Mouse (Mus musculus): Measurements from ENCODE around the gene Edc4.

The Edc4 gene

DNA sequence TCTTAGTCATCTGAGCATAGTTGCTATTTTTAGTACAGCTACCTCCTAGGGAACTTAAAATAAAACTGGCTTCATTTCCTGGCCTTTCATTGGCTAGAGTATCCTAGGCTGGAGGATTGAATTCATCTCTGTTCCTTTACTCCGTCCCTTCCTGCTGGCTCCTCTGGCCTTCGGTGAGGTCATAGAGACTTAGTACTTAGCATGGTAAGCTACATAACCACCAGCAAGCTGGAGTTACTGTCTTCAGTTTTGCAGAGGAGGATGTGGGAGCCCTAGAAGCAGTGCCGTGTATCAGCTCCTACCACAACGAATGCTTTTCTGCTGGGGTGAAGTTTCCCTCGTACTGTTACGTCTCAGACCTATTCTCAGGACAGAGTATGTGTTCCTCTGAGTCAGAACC, 6.4 kb upstream of the Edc4 start:
- in situ Hi-C loops (cut with MboI), result no loop called here

DNA sequence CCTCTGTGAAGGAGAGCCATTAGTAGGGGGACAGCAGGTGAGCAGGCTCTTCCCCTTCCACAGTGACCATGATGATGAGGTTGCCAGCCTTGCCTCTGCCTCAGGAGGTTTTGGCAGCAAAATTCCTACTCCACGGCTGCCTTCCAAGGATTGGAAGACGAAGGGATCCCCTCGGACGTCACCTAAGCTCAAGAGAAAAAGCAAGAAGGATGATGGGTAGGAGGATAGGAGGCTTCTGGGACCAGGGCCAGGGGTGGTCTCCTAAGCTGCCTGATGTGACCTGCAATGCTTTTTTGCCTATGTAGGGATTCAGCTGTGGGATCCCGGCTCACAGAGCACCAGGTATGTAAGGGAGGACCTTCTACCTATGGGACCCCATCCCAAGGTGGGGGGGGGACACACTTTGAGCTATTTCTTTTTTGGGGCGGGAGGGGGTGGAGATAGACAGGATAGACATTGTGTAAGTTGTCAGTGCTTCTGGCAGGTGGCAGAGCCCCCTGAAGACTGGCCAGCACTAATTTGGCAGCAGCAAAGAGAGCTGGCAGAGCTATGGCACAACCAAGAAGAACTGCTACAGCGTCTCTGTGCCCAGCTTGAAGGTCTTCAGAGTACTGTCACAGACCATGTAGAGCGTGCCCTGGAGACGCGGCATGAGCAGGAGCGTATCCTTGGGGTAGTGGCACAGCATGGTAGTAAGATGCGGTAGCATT, 9.2 kb downstream of the Edc4 start:
- in situ Hi-C loops (cut with MboI), result no loop called here

DNA sequence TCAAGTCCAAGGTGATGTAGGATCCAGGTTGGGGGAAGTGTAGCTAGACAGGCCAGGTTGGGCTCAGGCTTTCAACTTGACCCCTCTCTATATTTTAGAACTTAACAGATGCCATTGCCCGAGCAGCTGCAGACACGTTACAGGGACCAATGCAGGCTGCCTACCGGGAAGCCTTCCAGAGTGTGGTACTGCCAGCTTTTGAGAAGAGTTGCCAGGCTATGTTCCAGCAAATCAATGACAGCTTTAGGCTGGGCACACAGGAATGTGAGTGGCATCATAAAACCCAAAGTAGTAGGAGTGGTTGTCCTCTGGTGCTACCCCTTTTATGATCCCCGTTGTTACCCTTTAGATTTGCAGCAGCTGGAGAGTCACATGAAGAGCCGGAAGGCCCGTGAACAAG, 10.2 kb downstream of the Edc4 start:
- in situ Hi-C loops (cut with MboI), result no loop called here

DNA sequence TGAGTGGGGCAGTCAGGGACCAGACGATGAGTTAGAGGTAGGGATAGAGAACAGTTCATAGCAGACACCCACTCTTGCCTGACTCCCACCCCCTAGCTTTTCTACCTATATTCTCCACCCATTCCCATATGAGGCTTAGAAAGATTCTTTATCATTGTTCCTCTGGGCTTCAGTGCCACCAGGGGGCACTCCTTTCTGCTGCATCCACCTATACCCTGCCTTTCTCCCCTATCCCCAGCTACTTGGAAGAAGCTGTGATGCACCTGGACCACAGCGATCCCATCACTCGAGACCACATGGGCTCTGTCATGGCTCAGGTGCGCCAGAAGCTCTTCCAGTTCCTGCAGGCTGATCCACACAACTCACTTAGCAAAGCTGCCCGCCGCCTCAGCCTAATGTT, 11.8 kb downstream of the Edc4 start:
- in situ Hi-C loops (cut with MboI), result no loop called here

DNA sequence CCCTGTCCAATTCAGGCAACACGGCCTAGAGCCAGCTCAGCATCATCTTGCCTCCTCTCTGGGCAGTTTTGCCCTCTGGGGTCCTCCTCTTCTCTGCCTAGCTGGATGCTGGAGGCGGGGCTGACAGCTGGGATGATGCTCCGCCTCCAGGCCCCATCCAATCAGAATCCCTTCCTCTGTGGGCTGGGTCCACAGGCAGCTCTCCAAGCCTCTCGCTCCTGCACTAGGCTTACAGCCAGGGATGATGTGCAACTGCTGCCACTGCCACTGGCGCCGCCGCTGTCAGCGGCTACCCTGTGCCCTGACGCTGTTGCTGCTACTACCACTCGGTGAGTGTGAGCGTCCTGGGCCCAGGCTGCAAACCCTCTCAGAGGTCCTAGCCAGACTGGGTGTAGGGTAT, 12.7 kb downstream of the Edc4 start, which contains the start of gene Nrn1l:
Gene Nrn1l (plus strand): TSS at position 229 of the 400 bp plus-strand sequence.
- in situ Hi-C loops (cut with MboI), result no loop called here

DNA sequence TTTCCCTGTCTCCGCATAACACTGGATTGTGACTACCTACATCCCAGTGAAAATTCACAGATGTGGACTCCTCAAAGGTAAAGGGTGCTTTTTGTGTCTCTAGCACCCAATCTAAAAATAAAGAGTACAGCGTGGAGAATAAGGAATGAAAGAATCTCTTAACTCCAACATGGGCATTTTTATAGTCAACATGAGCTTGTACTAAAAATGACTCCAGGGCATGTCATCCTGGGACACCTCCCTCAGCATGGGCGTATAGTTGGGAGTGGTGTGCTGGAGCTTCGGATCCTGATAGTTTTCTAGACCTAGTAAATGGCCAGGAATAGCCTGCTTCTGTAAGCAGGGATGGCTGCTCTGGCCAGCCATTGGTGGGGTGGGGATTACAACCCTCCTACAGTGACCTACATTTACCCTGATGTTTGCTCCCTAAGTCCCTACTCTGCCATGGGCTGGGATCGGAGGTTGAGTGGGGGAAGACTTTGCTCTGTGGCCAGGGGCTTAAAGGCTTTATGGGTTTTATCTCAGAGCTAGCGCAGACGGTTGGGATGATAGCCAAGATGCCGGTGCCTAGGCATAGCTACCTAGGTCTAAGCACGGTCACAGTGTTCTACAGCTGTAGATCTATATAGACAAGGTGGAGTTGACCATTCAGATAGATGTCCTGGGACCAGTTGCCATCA, 17.3 kb downstream of the Edc4 start:
- in situ Hi-C loops (cut with MboI), result no loop called here

DNA sequence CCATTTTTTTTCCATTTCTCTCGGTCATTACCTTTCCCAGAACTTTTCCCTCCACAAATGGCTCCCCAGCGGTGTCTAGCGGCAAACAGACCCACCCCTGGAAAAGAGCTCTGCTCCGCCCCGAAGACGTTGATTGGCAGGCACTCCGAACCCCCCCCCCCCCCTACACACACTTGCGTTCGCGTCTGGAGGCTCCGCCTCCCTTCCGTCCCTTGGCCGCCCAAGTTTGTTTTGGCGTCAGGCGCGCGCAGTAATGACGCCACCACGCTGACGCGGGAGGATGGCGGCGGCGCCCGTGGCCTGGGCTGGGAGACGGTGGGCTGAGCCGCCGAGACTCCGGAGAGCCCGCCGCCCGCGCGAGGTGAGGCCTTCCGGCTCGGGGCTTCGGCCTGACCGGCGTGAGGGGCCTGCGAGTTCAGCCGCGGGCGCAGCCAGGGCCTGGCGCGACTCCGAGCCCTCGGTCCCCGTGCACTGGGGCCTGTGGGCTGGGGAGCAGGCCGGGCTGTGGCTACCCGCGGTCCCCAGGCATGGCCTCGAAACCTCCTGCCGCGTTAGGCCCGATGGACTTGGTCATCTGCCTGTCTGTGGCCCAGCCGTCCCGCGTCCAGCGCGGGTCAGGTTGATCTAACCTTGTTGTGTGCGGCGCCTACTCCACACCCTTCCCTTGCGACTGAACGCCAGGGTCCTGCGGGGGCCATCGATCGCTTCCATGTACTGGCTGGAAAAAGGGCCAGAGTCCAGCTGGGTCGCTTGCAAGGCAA, 19.7 kb downstream of the Edc4 start, which contains the start of gene Pskh1:
Gene Pskh1 (plus strand): TSS at position 262 of the 761 bp plus-strand sequence.
- in situ Hi-C loops (cut with MboI), result no loop called here

DNA sequence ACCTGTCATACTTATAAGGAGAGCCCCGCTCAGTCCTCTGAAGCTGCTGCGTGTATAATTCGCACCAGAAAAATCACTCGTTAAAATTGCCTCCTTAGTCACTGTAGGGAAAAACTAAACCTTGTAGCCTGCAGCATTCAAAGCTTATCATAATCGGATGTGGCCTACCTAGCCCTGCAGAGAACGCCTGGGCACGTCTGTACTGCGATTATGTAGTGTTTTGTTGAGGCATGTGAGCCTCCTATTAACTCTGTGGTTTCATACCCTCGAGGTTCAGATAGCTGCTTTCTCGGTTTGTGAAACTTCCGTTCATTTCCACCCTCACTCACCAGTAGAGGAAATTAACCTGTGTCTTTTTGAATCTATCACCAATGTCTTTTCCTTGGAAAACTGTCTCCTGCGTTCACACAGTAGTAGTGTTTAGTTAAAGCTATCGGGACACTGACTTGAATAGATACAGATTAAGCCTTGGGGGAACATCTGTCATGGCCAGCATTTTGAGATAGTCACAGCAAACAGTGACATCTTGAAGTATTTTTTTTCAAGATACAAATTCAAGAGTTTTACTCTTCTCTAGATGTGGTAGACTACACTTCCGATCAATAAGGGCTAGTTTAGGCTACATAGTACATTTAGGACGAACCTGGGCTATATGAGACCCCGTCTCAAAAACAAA, 20.4 kb downstream of the Edc4 start:
- in situ Hi-C loops (cut with MboI), result no loop called here

DNA sequence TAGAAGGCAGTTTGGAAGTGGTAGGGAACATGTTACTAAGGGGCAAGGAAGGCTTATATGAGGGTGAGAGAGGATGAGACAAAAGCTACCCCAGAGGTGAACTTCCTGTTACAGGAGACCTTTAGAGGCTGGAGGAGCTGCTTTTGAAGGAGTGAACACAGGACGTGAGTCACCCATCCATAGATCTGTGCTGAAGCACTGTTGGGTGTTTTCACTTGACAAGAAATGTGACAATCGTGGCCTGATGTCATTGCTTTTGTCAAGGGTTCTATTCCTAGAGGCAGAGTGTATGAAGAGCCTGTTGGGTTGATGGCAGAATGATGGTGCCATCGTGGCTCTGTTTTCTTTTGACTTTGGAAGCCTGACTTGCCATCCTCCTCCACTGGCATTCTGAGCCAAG, 38.7 kb downstream of the Edc4 start:
- in situ Hi-C loops (cut with MboI), result no loop called here

DNA sequence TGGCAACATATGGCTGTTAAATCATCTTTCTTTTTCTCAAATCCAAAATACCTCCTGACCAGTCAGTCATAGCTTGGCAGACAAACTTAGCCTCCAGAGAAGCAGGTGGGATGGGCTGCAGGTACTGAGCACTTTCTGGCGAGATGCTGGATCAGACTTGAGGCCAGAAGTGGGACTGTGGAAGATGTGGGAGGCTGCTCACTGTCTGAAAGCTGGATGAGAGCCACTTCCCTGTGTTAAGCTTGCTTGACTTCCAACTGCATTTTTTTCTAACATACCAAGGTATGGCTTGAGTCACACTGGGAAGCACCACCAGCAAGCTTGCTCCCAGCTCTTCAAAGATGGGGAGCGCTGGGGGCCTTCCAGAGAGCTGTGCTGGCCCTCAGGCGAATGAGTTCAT, 44.4 kb downstream of the Edc4 start:
- in situ Hi-C loops (cut with MboI), result loop anchor here (25.0 kb wide), 1 partner anchor 213 kb away; the partner anchor contains the start of genes 4933405L10Rik, Acd, Enkd1 and Pard6a

DNA sequence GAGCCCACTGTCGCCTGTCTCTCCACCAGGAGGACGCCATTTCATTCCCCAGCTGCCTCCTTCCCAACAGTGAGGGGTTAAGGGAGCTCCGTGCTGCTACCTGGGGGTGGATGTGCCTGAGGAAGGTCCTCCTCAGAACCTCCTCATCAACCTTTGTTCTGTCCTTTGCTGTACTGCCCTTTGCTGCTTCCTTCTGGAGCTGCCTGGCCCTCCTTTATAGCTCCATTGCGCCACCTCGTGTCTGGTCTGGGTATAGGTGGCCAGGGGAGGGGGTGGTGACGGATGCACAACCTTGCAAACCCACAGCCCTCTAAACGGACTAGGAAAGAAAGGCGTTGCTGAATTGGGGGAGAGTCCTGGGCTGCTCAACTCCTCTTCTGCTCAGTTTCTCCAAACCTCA, 49.9 kb downstream of the Edc4 start:
- in situ Hi-C loops (cut with MboI), result loop anchor here (25.0 kb wide), 1 partner anchor 218 kb away; the partner anchor contains the start of genes 4933405L10Rik, Acd, Enkd1 and Pard6a

DNA sequence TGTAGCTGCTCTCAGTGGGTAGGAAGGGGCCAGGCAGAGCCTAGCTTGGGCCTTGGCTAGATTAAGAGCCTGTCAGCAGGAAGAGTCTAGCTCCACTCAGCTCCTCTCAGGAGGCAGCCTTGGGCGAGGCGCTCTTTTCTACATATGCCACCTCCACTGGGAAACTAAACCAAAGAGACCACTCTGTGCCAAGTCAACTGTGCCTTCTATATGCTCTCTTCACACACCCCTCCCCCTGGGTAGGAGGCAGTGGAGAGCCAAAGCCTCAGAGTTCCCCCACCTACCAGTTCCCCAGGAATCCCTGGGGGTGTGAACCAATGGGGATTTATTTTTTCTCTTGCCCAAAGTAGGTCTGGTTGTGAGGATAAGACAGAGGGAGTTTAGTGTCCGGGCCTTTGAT, 50.6 kb downstream of the Edc4 start:
- in situ Hi-C loops (cut with MboI), result loop anchor here (25.0 kb wide), 1 partner anchor 219 kb away; the partner anchor contains the start of genes 4933405L10Rik, Acd, Enkd1 and Pard6a

DNA sequence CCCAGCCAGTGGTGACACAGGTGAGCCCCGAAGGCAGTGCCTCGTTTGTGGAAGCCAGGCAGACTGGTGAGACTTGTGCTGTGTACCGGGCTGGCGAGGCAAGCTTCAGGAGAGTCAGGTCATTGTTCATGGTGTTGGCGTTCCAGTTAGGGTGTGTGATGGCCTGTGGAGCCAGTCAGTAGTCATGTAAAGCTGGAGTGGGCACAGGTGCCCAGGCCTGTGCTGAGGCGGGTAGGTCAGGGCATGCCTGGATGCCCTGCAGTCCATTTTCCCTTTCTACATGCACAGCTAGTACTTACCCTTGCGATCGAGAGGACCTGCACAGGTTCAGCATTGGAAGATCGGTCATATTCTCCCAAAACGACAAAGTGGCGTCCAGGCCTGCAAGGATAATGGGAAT, 51.8 kb downstream of the Edc4 start:
- in situ Hi-C loops (cut with MboI), result loop anchor here (25.0 kb wide), 1 partner anchor 220 kb away; the partner anchor contains the start of genes 4933405L10Rik, Acd, Enkd1 and Pard6a

DNA sequence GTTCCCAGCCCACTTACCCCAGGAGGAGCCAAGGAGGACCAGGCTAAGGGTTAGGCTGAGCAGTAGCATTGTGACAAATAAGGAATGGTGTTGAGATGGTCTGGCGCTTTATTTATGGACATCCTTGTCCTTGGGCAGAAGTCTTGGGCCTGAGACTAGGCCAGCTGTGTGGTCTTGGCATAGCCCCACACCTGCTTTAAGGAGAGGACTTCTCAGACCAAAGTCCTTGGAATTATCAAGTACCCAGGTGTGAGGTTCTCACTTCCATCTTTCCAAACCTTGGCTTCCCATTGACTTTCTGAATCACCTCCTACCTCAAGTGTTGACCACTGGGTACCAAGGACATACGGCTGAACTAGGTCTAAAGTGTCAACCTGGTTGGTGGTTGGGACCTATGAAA, 53.1 kb downstream of the Edc4 start, which contains the start of gene Ctrl:
Gene Ctrl (minus strand): TSS at position 101 of the 400 bp plus-strand sequence.
- in situ Hi-C loops (cut with MboI), result loop anchor here (25.0 kb wide), 1 partner anchor 221 kb away; the partner anchor contains the start of genes 4933405L10Rik, Acd, Enkd1 and Pard6a

DNA sequence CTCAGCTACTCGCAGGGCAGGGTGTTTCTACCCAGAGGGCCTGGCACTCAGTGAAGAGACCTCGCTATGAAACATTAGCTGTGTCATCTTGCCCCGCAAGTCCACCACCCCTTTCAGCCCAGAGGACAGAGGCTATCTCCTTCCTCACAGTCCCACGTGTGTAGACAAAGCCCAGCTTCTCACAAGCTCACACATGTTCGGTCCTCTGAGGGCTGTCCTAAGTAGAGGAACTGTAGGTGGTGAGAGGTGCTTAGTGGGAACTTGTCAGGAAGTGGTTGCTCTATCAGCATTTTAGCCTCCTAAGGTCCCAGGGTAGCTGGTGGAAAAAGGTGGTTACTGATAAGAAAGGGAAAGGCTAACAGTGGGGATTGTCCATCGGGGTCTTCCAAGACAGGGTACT, 54.4 kb downstream of the Edc4 start:
- in situ Hi-C loops (cut with MboI), result loop anchor here (25.0 kb wide), 1 partner anchor 223 kb away; the partner anchor contains the start of genes 4933405L10Rik, Acd, Enkd1 and Pard6a

DNA sequence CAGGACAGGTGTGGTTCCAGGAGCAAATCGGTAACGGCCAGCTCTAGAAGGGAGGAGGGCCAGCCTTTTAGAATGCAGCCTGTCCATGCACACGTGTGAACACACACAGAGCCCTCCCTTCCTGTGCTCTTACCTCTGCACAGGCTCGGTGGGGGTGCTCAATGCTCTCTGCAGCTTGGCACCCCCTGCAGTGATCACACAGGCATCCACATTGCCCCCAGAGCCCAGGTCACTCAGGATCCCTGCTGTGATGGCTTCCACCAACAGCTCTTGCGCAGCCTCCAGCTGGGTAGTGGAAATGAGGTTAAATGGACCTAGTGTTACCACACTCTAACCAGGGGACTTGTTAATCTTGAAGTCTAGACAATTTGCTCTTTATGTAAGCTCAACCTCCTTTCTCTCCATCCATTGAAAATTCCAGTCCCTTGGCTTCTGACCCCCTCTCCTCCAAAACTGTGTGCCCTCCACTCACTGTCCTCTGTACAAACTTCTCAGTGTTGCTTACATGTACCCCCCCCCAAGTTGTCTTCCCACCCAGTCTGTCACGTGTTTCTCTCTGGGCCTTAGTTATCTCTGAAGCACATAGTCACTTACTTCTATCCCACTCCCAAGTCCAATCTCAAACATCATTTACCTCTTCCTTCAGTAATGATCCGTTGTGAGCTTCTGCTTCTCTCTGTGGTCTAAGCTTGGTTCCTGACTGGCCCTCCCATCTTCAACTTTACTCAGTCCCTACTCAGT, 55.4 kb downstream of the Edc4 start:
- in situ Hi-C loops (cut with MboI), result loop anchor here (25.0 kb wide), 1 partner anchor 224 kb away; the partner anchor contains the start of genes 4933405L10Rik, Acd, Enkd1 and Pard6a

DNA sequence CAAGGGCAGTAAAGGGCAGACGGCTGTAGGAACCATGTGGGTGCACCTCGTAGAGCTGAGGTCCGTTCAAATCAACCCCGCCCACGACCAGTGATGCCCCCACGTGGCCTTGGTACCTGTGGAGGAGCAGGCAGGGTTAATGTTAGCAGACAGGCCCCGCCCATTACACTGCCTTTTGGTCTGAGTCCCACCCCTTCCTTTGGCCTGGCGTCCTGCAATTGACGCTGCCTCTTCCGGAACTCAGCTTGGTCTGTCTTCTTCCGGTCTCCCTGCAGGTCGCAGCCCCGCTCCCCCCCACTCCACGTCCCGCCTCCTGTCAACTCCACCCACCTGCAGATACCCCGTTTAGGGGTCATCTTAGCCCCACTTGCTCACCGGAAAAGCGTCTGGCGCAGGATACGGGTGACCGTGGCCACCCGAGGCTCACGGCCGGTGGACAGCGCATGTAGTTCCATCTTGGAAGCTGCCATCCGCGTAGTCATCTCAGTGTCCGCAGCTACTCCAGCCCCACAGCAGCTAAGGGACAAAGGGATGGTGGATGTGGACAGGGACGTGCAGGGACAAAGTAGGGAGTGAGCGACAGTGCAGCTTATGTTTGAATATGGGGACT, 56.3 kb downstream of the Edc4 start:
- in situ Hi-C loops (cut with MboI), result loop anchor here (25.0 kb wide), 1 partner anchor 225 kb away; the partner anchor contains the start of genes 4933405L10Rik, Acd, Enkd1 and Pard6a

DNA sequence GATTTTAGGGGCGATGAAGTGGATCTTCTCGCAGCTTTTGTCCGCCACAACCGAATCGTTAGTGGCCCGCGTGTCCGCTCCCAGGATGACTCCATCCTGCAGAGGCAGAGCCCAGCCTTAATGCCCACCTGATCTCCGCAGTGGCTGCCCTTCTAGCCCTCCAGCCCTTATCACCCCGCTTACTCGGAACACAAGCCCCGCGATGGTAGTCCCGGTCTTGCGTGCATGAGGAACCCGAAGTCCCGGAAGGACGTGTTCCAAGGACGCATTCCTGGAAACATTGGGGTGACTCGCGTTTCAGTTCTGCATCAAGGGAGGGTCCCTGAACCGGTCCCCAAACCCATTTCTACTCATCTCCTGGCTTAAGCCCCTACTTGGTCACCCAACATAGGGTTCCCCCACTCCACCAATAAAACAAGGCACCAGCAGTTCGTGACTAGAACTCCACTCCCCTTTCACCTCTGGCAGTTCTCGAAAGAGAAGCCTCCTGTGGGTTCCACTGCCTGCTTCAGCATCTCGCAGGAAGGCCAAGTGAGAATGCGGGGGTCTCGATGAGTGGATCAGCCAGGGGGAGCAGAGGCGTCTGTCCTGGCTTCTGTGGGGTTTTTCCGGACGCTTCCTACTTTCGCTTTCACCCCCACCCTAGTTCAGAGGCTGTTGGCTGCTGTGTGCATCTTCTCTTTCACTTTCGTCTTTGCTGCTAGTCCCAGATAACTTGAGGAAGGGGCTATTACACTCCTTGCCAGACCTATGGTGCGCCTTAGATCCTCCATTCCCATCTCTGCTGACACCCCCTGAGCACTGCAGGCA, 57.0 kb downstream of the Edc4 start:
- in situ Hi-C loops (cut with MboI), result loop anchor here (25.0 kb wide), 1 partner anchor 225 kb away; the partner anchor contains the start of genes 4933405L10Rik, Acd, Enkd1 and Pard6a

DNA sequence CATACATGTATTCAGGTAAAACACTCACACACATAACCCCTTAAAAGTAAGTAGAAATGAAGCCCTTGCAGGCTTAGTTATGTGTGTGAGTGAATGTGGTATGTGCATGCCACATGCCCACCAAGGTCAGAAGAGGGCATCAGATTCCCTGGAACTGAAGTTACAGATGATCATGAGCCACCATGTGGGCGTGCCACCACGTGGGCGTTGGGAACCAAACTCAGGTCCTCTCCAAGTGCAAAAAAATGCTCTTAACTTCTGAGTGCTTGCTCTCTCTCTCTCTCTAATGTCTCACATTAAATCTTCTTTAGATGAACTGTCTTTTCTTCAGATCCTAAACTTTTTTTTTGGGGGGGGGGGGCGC, 57.6 kb downstream of the Edc4 start, which contains the start of gene Psmb10:
Gene Psmb10 (minus strand): TSS at position 139 of the 364 bp plus-strand sequence.
- in situ Hi-C loops (cut with MboI), result loop anchor here (25.0 kb wide), 1 partner anchor 226 kb away; the partner anchor contains the start of genes 4933405L10Rik, Acd, Enkd1 and Pard6a

All from mature B cell (primary cell).